Mouse (Mus musculus) kidney, adult 2 months (tissue): Measurements from ENCODE around the gene 4930430F08Rik.

Experiments used
- CTCF ChIP-seq: fragments of 200-500 bp; conservative IDR thresholded peaks from 2 replicates; pipeline ENCODE4 v1.5.1; 2011; ENCODE audit warnings: low read depth, mild to moderate bottlenecking, control low read depth, low read length, moderate library complexity, mixed read lengths; ENCODE audit not compliant: insufficient read depth, insufficient read length
- POLR2A ChIP-seq: fragments of 200-500 bp; IDR thresholded peaks from one replicate; pipeline ENCODE4 v1.6.1; 2011; ENCODE audit warnings: low read depth, low read length, control low read depth

DNA sequence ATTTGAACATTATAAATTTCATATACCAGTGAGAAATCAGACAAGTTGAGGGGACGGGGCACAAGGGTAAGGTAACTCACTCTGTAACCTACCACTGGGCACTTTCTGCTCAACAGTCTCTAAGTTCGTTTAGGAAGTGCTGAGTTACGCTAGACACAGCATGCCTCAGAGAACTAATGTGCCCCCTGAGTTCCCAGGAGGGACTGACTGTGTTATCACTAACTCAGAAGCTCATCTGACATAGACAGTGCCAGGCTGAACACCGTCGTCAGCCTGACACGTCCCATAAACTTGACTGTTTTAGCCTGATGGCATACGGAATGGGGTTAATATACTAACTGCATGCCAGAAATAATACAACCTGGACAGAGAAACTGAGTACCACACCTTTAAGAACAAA lies 14.9 kb downstream of the 4930430F08Rik start:
- TF ChIP-seq CTCF (no peak), POLR2A (no peak)
